In genomic region chr6:93445568-93445967, GRCm38 (mm10) we compare ENCODE assay signal across 8 mouse cellular contexts.
DNase-seq lines count a peak whose midpoint lies in the region; ATAC-seq lines count a peak whose summit lies in the region.

No protein-coding gene starts in this region.

- no peak overlapping the region for H3K9ac ChIP-seq in hindbrain, embryonic 14.5 days

- H3K4me1 ChIP-seq in hindbrain, embryonic 14.5 days (replicated peaks; ENCODE audit: control insufficient read depth, insufficient read depth, low read length) = peaks cover 11% of the 10 kb centered on the region

- peak; percentile 28 for DNase-seq in ZHBTc4 (ENCODE audit: low read depth, low spot score)
- peak; percentile 23 for DNase-seq in fibroblast of lung, adult 2 months (ENCODE audit: low read depth)
- DNase-seq in kidney, adult 18-20 months = peak; percentile 39
- DNase-seq in lung, postnatal 36 days = peak; percentile 74
- DNase-seq in embryo, embryonic 9.5 days (ENCODE audit: extremely low spot score) = no peak
- no peak for DNase-seq in thymus, postnatal 36 days
- DNase-seq in retina, postnatal 1 day = no peak
- no peak for DNase-seq in hindbrain, embryonic 14.5 days (ENCODE audit: low spot score)

- H3K9me3 ChIP-seq in hindbrain, embryonic 14.5 days (ENCODE audit: control insufficient read depth, low read length) = no peaks in the 10 kb centered on the region

- H3K27ac ChIP-seq in hindbrain, embryonic 14.5 days = no peak overlapping the region

- no peak overlapping the region for H3K4me3 ChIP-seq in hindbrain, embryonic 14.5 days (replicated peaks; ENCODE audit: low read length)

- no peaks in the 10 kb centered on the region for H3K36me3 ChIP-seq in hindbrain, embryonic 14.5 days (replicated peaks; ENCODE audit: control insufficient read depth, insufficient read depth)

- no peaks in the 10 kb centered on the region for H3K27me3 ChIP-seq in hindbrain, embryonic 14.5 days (ENCODE audit: control insufficient read depth, insufficient read depth, low read length)

- H3K4me2 ChIP-seq in hindbrain, embryonic 14.5 days (replicated peaks) = no peak overlapping the region

- WGBS in hindbrain, embryonic 14.5 days = 82% methylated on average over 16 of the region's 16 CpGs

- ATAC-seq in hindbrain, embryonic 14.5 days (ENCODE audit: low FRiP score) = no peak

Comparison
In these comparisons a context has a peak if more than half of its experiments do, and no peak if none do; other contexts are left out.
1. DNase-seq: peak in ZHBTc4 (single experiment), fibroblast of lung, adult 2 months (single experiment), kidney, adult 18-20 months (single experiment) and lung, postnatal 36 days (single experiment); none in embryo, embryonic 9.5 days (single experiment), thymus, postnatal 36 days (0 of 2), retina, postnatal 1 day (single experiment) and hindbrain, embryonic 14.5 days (single experiment).